Mouse (Mus musculus) frontal cortex, postnatal 25 days (tissue): ENCODE data around the gene Igbp1.
A peak's percentile ranks its signal among the peaks of the same experiment; 100 is the strongest.

Source experiments
- DNase-seq, 2 experiments: peaks; one replicate each; pipeline ENCODE4 v3.0.0; 2022; ENCODE audit warnings: low spot score in 2 of 2

Gene Igbp1

DNA sequence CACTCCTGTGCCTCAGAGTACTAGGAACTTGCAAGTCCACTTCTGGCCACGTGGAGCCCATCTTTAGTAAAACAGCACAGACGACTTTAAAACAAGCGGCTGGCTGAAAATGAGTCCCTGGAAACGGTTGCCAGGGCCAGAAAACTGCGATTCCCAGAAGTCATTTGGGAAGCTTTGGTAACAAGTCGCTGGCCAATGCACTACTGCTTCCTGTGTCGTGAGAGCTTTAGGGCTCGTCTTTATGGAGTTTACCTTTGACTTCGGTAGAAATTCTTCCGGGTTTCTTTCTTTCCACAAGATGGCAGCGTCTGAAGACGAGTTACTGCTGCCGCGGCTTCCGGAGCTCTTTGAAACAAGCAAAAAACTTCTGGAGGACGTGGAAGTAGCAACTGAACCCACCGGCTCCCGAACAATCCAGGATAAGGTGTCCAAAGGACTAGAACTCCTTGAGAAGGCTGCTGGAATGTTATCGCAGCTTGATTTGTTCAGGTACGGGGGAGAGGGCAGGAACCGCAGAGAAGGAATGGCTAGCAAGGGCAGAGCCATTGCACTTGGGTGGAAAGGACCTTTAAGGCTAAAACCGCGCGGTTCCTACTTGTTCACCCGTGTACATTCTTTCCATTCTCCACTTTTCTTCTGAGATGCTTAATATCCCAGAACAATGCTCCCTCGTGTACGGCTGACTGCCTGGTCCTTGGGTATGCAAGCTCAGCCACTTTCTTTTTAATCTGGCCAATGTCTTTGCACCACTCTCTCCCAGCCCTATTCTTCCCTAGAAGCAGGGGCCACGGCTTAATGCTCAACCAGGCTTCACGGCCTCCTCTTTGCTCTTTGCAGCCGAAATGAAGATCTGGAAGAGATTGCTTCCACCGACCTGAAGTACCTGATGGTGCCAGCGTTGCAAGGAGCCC, at the start of gene Igbp1:
Gene Igbp1 (plus strand): TSS at position 224 of the 911 bp plus-strand sequence.
- DNase-seq = peak; percentile 38 to 61

DNA sequence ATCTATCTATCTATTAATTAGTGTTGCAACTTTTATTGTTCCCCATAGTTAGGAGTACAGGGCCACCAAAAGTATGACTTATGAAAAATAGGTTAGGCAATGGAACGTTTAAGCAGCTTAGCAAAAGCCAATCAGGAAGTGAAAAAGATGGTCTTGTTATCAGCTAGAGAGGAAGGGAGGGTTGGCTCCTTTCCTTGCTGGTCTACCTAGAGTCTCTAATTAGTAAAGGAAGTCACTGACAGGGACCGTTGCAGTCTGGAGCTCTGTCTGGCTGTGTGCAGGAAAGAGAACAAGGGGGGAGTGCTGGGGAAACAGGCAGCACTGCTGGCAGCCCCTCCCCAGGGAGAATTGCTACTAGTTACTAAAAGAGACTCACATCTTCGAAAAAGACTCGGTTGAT, 26.0 kb upstream of the Igbp1 start:
- DNase-seq = no peak

DNA sequence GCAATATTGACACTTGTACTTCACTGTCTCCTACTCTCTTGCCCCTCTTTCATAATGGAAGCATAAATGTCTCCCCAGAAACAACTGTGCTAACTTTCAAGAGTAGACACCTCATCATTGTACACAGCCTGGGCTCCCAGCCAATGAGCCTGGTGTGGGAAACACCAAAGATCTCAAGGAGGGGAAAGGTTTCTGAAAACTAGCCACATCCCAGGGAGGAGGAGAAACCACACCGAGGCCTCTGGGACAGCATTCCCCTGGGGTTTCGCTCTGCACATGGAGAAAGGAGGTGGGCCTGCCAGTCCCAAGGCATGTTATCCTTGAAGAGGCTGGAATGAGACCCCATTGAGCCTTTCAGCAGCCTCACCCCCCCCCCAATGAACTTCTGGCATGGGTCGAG, 24.0 kb upstream of the Igbp1 start:
- DNase-seq = no peak

DNA sequence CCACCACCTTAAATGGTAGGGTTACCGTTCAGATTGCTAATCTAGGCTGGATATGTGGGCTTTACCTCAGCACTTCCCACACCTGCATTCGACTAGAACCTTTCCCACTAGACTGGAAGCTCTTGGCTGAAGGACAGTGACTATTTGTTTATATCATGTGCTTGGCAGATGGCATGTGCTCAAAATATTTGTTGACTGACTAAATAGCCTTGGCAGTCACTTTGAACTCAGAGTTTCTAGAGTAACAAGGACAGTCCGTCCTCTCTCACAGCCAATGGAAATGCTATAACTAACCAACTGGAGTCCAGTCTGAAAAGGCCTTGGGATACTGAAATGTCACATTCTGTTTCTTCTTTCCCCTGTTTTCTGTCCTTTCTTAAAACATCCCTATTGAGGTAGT, 22.6 kb upstream of the Igbp1 start:
- no peak for DNase-seq

DNA sequence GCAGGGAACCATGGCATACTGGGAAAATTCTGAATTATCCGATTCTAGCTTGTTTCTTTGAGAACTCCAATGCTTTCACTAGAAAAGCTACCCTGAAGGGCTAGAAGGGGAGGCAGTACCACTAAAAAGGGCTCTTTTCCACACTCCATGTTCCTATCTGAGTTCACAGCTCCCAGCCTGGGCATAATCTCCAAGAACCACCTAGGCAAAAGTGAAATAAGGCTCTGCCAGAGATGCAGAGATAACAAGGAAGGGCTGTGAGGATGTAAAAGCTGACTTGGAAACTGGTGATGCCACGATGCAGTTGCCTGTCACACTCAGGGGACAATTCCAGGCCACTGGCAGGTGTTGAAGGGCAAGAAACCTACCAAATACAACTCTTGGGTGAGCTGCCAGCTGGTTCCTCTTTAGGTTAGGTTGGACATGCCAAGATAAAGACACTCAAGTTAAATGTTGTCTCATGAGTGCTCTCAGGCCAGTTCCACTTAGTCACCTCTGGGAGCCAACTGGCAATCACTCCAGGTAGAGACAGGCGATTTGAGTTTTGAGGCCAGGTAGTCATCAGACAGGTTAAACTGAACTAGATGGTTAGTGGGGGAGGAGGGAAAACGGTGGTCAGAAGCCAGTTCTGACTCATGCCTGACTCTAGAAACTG, 18.4 kb upstream of the Igbp1 start:
- DNase-seq = no peak

DNA sequence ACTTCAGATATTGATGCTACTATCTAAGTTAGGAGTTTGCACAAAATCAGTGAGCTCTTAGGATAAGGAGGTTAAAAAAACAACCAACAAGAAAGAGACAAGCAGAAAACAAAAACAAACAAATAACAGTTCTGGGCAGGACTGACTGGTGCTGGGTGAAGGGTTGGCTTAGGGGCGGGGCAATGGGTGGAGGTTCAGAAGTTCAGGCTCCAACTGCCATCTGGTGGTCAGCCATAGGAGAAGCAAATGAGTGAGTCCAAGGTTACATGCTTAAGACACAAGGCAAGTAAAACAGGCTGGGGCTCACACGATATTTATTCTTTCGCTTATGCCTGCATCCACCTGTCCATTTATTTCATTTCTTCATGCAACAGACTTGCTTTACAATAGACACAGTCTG, 13.8 kb upstream of the Igbp1 start:
- DNase-seq = peak in 1 of 2 experiments; percentile 19

DNA sequence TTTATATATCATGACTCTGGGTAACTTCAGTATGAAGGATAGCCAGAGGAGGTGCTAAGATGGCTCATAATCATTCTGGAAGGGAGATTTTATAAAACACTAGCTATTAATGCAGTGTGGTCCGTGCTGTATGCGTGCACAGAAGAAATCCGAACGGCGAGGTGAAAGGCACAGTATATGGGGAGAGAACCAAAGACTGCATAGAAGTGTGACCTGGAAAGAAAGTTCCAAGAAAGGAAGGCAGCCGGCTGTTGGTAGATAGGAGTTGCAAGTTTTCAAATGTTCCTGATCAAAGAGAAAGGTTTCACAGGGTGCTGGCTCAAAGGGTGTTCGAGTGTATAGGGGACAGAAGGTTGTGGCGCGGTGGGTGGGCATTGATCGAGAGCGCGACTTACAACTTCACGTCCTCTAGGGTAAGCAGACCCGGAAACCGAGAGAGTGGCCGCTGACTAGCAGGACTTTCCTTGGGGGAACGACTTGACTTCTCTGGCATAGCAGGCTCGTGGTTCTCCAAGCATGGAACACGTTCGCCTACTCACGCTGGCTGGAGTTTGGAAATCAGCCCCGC, 507 bp upstream of the Igbp1 start:
- DNase-seq = no peak

DNA sequence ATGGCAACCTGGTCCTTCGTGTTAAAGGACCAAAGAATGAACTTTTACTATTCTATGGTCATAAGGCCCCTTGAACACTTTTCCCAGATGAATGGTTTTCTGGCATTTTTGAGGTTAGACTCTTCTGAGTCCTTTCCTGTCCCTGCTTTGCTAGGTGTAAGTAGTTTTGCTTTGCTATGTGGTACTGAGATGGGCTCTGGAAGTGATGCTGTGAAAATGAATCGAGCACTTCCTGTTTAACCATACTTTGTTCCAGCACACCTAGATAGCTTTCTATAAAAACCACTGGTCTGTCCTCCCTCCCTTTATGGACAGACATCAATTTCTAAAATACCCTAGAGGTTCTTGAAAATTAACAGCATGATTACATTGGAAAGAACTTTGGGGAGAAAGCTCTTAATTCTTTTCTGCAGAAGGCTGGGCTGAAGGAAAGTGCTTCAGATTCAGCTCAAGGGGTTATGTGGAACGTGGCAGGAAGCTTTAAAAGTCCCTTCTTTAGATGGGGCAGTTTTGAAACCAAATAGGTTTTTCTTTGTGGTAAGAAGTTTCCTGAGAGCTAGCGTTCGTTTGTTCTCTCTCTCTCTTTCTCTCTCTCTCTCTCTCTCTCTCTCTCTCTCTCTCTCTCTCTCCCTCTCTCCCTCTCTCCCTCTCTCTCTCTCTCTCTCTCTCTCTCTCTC, 10.2 kb downstream of the Igbp1 start:
- no peak for DNase-seq

DNA sequence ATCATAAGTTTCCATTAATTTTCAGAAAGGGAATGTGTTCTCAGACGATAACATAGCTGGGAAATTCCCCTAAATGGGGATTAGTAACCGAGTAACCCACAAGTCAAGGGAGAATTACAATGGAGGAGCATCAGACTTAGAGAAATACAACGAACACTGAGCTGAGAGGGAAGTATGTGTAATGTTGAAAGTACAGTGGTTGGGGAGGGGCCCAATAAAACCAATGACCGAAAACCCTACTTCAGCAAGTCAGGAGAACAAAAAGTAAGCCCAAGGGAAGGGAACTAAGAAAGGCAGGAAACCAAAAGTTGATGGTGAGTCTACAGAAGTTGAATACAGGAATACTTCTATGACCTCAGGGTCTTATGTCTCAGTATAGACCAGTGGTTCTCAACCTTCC, 14.1 kb downstream of the Igbp1 start:
- DNase-seq = no peak

DNA sequence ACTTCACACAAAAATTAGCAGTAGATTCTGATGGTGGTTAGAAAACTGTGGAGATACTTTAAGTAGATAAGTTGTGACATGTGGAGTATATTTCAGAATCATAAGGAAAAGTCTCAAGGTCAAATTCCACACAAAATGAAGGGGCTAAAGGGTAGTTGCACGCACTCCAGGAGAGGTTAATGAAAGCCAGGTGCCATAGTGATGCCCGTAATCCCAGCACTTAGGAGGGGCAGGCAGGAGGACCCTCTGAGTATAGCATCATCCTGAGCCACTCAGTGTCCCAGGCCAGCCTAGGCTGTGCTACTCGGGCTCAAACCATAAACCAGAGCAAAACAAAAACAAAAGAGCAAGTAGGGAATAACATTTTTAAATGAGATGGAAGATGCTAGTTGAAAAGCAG, 15.8 kb downstream of the Igbp1 start:
- no peak for DNase-seq

DNA sequence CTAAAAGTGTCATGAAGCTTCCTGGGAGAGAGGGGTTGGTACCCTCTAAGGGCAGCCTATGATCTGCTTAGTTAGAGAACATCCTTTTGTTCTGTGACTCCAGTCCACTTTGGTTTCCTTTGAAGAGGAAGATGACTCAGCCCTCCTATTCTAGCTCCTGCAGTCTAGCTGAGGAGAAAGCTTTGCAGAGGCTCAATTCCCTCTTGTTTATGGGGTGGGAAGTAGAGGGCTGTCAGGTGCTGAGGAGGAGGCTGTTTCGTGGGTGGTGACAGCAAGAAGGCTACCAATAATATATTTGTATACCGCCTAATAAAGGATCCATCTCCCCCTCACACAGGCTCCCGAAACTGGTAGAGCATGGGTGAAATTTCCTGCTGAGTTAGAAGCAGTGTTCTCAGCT, 22.6 kb downstream of the Igbp1 start:
- no peak for DNase-seq

DNA sequence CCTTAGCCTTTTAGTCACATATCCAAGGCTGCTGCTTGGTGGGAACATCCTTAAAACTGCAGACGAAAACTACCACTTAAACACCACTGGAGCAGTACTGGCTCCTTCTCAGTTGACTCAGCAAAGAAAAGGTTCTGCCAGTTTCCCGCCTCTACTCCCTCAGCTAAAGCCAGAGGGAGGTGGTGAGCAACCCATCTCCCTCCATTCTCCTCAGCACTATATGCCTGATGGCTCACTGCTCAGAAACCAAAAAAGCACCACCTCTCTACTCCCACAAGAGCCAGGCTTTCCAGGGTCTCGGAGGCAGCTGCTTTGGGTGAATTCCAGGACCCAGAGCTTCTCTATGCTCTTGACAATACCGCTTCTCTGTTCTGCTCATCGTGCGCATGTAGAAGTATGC, 23.5 kb downstream of the Igbp1 start:
- peak in 1 of 2 experiments; percentile 8 for DNase-seq

DNA sequence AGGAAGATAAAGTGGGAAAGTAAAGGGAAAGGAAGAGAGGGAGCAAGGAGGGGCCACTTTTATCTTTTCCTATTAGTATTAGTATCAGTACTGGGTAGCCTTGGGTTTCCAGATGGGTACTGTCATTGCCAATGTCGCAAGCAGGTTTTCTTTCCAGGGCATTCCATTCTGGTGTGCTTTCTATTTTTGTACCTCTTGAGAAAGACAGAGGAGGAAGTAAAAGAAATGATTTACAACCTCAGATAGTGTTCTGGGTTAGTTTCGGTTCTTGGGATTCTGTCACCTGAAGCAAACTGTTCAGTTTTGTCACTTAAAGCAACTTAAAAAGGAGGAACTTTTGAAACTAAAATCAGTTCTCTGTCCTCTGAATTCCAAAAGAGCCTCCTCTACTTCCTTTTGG, 24.4 kb downstream of the Igbp1 start:
- DNase-seq = no peak

DNA sequence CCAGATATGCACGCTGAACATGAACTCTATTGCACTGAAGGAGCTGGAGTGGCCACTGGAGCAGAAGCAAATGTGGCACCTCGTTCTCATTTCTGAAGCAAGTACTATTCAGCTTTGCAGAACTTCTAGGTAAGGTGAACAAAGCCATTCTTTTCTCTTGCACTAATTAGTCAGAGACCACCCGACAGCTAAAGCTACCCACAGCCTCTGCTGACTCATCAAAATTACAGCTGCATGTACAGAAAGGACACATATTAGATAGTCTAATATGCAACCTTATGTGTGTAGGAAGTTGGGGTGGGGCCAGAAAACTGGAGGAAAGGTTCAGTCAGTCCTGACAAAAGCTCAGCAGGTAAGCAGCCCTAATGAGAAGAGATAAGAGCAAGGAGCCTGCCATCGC, 30.4 kb downstream of the Igbp1 start, which contains the start of gene Dgat2l6:
Gene Dgat2l6 (plus strand): TSS at position 368 of the 400 bp plus-strand sequence.
- no peak for DNase-seq

DNA sequence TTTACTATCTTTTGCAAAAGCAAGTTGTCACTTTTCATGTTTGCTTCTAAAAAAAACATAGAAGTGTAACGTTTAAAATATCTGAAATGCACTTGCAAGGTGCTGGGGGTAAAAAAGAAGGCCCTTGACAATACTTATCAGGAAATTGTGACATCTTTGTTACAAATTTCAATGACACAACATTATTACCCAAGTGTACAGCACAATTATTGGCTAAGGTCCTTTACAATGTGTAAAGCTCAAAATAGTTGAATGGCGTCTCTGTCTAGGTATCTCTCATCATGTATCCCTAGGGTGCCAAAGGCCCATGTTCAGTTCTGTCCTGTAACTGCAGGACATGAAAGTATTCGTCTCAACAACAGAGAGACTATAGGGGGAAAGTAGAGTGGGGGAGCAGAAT, 61.9 kb downstream of the Igbp1 start:
- no peak for DNase-seq

DNA sequence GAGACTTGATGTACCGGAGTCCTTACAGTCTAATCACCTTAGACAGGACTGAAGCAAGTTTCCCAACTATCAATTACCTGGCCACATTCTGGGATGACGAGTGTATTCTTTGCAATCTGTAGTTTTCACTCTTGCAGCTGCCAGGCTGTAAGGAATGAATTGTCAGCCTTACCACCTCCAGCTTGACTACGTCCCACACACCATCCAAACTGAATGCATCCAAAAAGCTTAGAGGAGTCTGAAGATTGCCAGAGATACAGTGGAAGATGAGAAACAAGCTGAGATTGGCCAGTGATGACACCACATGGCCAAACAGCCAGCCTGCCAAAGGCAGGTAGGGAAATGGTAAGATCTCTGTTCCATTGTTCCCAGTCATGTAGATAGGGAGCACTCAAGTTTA, 71.6 kb downstream of the Igbp1 start:
- DNase-seq = no peak
